Comparison of ENCODE assay signal across 8 mouse cellular contexts in the genomic region with DNA sequence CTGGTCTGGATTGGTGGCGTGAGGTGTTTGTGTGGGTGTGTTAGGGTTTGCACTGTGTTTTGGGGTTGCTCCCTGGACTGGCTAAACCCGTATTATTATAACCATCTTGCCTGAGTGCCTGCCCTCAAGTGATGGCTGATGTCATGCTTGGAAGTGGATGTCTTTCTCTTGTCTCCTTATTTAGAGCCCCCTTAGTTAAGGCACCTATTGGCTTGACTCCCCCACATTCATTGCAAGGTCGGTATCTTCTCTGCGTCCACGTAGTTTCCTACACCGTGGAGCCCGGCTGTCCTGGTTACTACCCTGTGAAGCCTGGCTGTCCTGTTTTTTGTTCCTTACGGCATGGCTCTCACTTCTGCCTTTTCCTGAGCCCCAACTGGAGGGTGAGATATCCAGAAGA. TPM values are rescaled to one million over a fixed set of nuclear protein-coding genes. Genes with fewer than 3 reads are reported as not detected.
DNase-seq lines count a peak whose midpoint lies in the region; ATAC-seq and TF ChIP-seq lines count a peak whose summit lies in the region.

No protein-coding gene starts in this region.

- H3K27me3 ChIP-seq in lung, embryonic 16.5 days (ENCODE audit: control insufficient read depth, insufficient read depth, low read depth, low read length): no peaks in the 10 kb centered on the region
- no peaks in the 10 kb centered on the region for H3K27me3 ChIP-seq in forebrain, embryonic 11.5 days (ENCODE audit: control insufficient read depth, insufficient read depth, low read length)
- no peaks in the 10 kb centered on the region for H3K27me3 ChIP-seq in intestine, postnatal 0 days (replicated peaks; ENCODE audit: control insufficient read depth, insufficient read depth, low read length)
- H3K27me3 ChIP-seq in neural tube, embryonic 15.5 days (replicated peaks): no peaks in the 10 kb centered on the region

- H3K9me3 ChIP-seq in lung, embryonic 16.5 days (ENCODE audit: control insufficient read depth, low read length): no peaks in the 10 kb centered on the region
- H3K9me3 ChIP-seq in forebrain, embryonic 11.5 days (ENCODE audit: control insufficient read depth, low read length): no peaks in the 10 kb centered on the region
- H3K9me3 ChIP-seq in intestine, postnatal 0 days (ENCODE audit: control insufficient read depth): no peaks in the 10 kb centered on the region
- no peaks in the 10 kb centered on the region for H3K9me3 ChIP-seq in neural tube, embryonic 15.5 days (replicated peaks)

- H3K4me2 ChIP-seq in lung, embryonic 16.5 days (ENCODE audit: low read depth, low read length): peak overlapping the region; percentile 95
- H3K4me2 ChIP-seq in forebrain, embryonic 11.5 days (ENCODE audit: low read depth, low read length, severe bottlenecking): peak overlapping the region; percentile 97
- peak overlapping the region; percentile 70 for H3K4me2 ChIP-seq in intestine, postnatal 0 days (replicated peaks; ENCODE audit: low read depth)
- H3K4me2 ChIP-seq in neural tube, embryonic 15.5 days: peak overlapping the region; percentile 88

- TF ChIP-seq CTCF in intestine, postnatal 0 days (IDR thresholded peaks at IDR 0.05; ENCODE audit: low read depth): no peak

- no peak for DNase-seq in lung, adult 18-20 months
- no peak for DNase-seq in forebrain, embryonic 11.5 days (ENCODE audit: low spot score)
- DNase-seq in layer of hippocampus, adult 11-12 months (ENCODE audit: low spot score): no peak
- DNase-seq in frontal cortex, postnatal 25 days (ENCODE audit: low spot score in 2 of 2): no peak

- no peak overlapping the region for H3K27ac ChIP-seq in lung, embryonic 16.5 days (ENCODE audit: low read length)
- H3K27ac ChIP-seq in forebrain, embryonic 11.5 days (ENCODE audit: low read depth, low read length): no peak overlapping the region
- no peak overlapping the region for H3K27ac ChIP-seq in intestine, postnatal 0 days (ENCODE audit: low read depth, low read length)
- H3K27ac ChIP-seq in neural tube, embryonic 15.5 days (replicated peaks): no peak overlapping the region

- ATAC-seq in lung, embryonic 16.5 days (ENCODE audit: low read depth): no peak
- no peak for ATAC-seq in forebrain, embryonic 11.5 days (replicated peaks; ENCODE audit: low FRiP score)
- ATAC-seq in intestine, postnatal 0 days: no peak
- ATAC-seq in neural tube, embryonic 15.5 days (ENCODE audit: low FRiP score): no peak
- no peak for ATAC-seq in megakaryocyte progenitor cell, adult 5-6 weeks (replicated peaks; ENCODE audit: poor library complexity)

- H3K36me3 ChIP-seq in lung, embryonic 16.5 days (ENCODE audit: control insufficient read depth, insufficient read depth, low read length): peaks cover 31% of the 10 kb centered on the region
- H3K36me3 ChIP-seq in forebrain, embryonic 11.5 days (ENCODE audit: control insufficient read depth, insufficient read depth, low read length): peaks cover 24% of the 10 kb centered on the region
- H3K36me3 ChIP-seq in intestine, postnatal 0 days (ENCODE audit: control insufficient read depth, insufficient read depth): peaks cover 35% of the 10 kb centered on the region
- H3K36me3 ChIP-seq in neural tube, embryonic 15.5 days: peaks cover 30% of the 10 kb centered on the region

- H3K4me1 ChIP-seq in lung, embryonic 16.5 days (replicated peaks; ENCODE audit: control insufficient read depth, insufficient read depth, low read length): peaks cover 30% of the 10 kb centered on the region
- peaks cover 26% of the 10 kb centered on the region for H3K4me1 ChIP-seq in forebrain, embryonic 11.5 days (replicated peaks; ENCODE audit: control insufficient read depth, insufficient read depth, low read length)
- H3K4me1 ChIP-seq in intestine, postnatal 0 days (replicated peaks; ENCODE audit: control insufficient read depth, insufficient read depth, low read length): peaks cover 12% of the 10 kb centered on the region; the same call in 1 of the 2 replicates
- H3K4me1 ChIP-seq in neural tube, embryonic 15.5 days: peaks cover 42% of the 10 kb centered on the region

- peak overlapping the region; percentile 90 for H3K4me3 ChIP-seq in lung, embryonic 16.5 days (ENCODE audit: low read length)
- H3K4me3 ChIP-seq in forebrain, embryonic 11.5 days (ENCODE audit: low read depth, low read length): peak overlapping the region; percentile 98
- H3K4me3 ChIP-seq in intestine, postnatal 0 days (ENCODE audit: low read depth, low read length): peak overlapping the region; percentile 79
- H3K4me3 ChIP-seq in neural tube, embryonic 15.5 days (replicated peaks): peak overlapping the region; percentile 89

- WGBS in lung, embryonic 16.5 days: 31% methylated on average over 8 of the region's 8 CpGs
- WGBS in forebrain, embryonic 11.5 days: 73% methylated on average over 8 of the region's 8 CpGs
- 39% methylated on average over 8 of the region's 8 CpGs for WGBS in intestine, postnatal 0 days
- 54% methylated on average over 8 of the region's 8 CpGs for WGBS in neural tube, embryonic 15.5 days

- H3K9ac ChIP-seq in lung, embryonic 16.5 days (ENCODE audit: low read length): peak overlapping the region; percentile 92
- peak overlapping the region; percentile 95 for H3K9ac ChIP-seq in forebrain, embryonic 11.5 days (ENCODE audit: low read length)
- peak overlapping the region; percentile 91; the same call in 1 of the 2 replicates for H3K9ac ChIP-seq in intestine, postnatal 0 days (ENCODE audit: low read depth, low read length)
- H3K9ac ChIP-seq in neural tube, embryonic 15.5 days (replicated peaks): peak overlapping the region; percentile 89

RNA-seq across cellular contexts. Expression of gene Chd4, which starts 2.2 kb away (rescaled TPM):
- polyA plus RNA-seq in lung, embryonic 16.5 days (2015; fragmentation: Nextera tagmentation; extraction: Ambion mirVana): 58.2 and 59.4 TPM in 2 replicates
- polyA plus RNA-seq in forebrain, embryonic 11.5 days (2014; fragmentation: Nextera tagmentation; extraction: Ambion mirVana): 124 and 131 TPM in 2 replicates
- polyA plus RNA-seq in intestine, postnatal 0 days (2015; fragmentation: Nextera tagmentation; extraction: Ambion mirVana): 30.7 and 34.2 TPM in 2 replicates
- 87.5 and 93.9 TPM in 2 replicates for polyA plus RNA-seq in neural tube, embryonic 15.5 days (2015; fragmentation: Nextera tagmentation; extraction: Ambion mirVana)
- 85.7 and 91.6 TPM in 2 replicates for total RNA-seq in megakaryocyte progenitor cell, adult 5-6 weeks (2015)
- 299 and 375 TPM in 2 replicates for total RNA-seq in megakaryocyte progenitor cell, adult 5-6 weeks (2017)

RNA-seq across cellular contexts. Expression of gene Lpar5, which starts 30.2 kb away (rescaled TPM):
- 0.45 and 0.49 TPM in 2 replicates for polyA plus RNA-seq in lung, embryonic 16.5 days (2015; fragmentation: Nextera tagmentation; extraction: Ambion mirVana)
- polyA plus RNA-seq in forebrain, embryonic 11.5 days (2014; fragmentation: Nextera tagmentation; extraction: Ambion mirVana): 0.21 and 0.36 TPM in 2 replicates
- 9.2 and 9.9 TPM in 2 replicates for polyA plus RNA-seq in intestine, postnatal 0 days (2015; fragmentation: Nextera tagmentation; extraction: Ambion mirVana)
- polyA plus RNA-seq in neural tube, embryonic 15.5 days (2015; fragmentation: Nextera tagmentation; extraction: Ambion mirVana): 1.0 and 1.2 TPM in 2 replicates
- 6.7 and 10.6 TPM in 2 replicates for total RNA-seq in megakaryocyte progenitor cell, adult 5-6 weeks (2015)
- total RNA-seq in megakaryocyte progenitor cell, adult 5-6 weeks (2017): 3.5 and 6.7 TPM in 2 replicates

RNA-seq across cellular contexts. Expression of gene Nop2, which starts 33.8 kb away (rescaled TPM):
- polyA plus RNA-seq in lung, embryonic 16.5 days (2015; fragmentation: Nextera tagmentation; extraction: Ambion mirVana): 44.5 and 52.5 TPM in 2 replicates
- polyA plus RNA-seq in forebrain, embryonic 11.5 days (2014; fragmentation: Nextera tagmentation; extraction: Ambion mirVana): 65.4 and 70.3 TPM in 2 replicates
- 21.9 and 22.6 TPM in 2 replicates for polyA plus RNA-seq in intestine, postnatal 0 days (2015; fragmentation: Nextera tagmentation; extraction: Ambion mirVana)
- 47.8 and 58.0 TPM in 2 replicates for polyA plus RNA-seq in neural tube, embryonic 15.5 days (2015; fragmentation: Nextera tagmentation; extraction: Ambion mirVana)
- total RNA-seq in megakaryocyte progenitor cell, adult 5-6 weeks (2015): 42.8 and 43.7 TPM in 2 replicates
- total RNA-seq in megakaryocyte progenitor cell, adult 5-6 weeks (2017): 82.3 and 83.8 TPM in 2 replicates

RNA-seq across cellular contexts. Expression of gene Iffo1, which starts 47.1 kb away (rescaled TPM):
- 5.5 and 7.2 TPM in 2 replicates for polyA plus RNA-seq in lung, embryonic 16.5 days (2015; fragmentation: Nextera tagmentation; extraction: Ambion mirVana)
- 10.5 and 12.3 TPM in 2 replicates for polyA plus RNA-seq in forebrain, embryonic 11.5 days (2014; fragmentation: Nextera tagmentation; extraction: Ambion mirVana)
- 3.2 and 3.9 TPM in 2 replicates for polyA plus RNA-seq in intestine, postnatal 0 days (2015; fragmentation: Nextera tagmentation; extraction: Ambion mirVana)
- 20.1 and 24.6 TPM in 2 replicates for polyA plus RNA-seq in neural tube, embryonic 15.5 days (2015; fragmentation: Nextera tagmentation; extraction: Ambion mirVana)
- total RNA-seq in megakaryocyte progenitor cell, adult 5-6 weeks (2015): 14.3 and 18.1 TPM in 2 replicates
- 14.2 and 15.7 TPM in 2 replicates for total RNA-seq in megakaryocyte progenitor cell, adult 5-6 weeks (2017)

RNA-seq across cellular contexts. Expression of gene Acrbp, which starts 48.5 kb away (rescaled TPM):
- polyA plus RNA-seq in lung, embryonic 16.5 days (2015; fragmentation: Nextera tagmentation; extraction: Ambion mirVana): 12.9 and 16.4 TPM in 2 replicates
- 14.6 and 15.8 TPM in 2 replicates for polyA plus RNA-seq in forebrain, embryonic 11.5 days (2014; fragmentation: Nextera tagmentation; extraction: Ambion mirVana)
- polyA plus RNA-seq in intestine, postnatal 0 days (2015; fragmentation: Nextera tagmentation; extraction: Ambion mirVana): 3.1 and 4.1 TPM in 2 replicates
- 17.3 and 21.5 TPM in 2 replicates for polyA plus RNA-seq in neural tube, embryonic 15.5 days (2015; fragmentation: Nextera tagmentation; extraction: Ambion mirVana)
- 8.1 and 9.5 TPM in 2 replicates for total RNA-seq in megakaryocyte progenitor cell, adult 5-6 weeks (2015)
- total RNA-seq in megakaryocyte progenitor cell, adult 5-6 weeks (2017): 3.6 and 5.8 TPM in 2 replicates
